ENCODE assay signal across 21 mouse cellular contexts in genomic region chr5:53307437-53307836, GRCm38 (mm10). TPM values are rescaled to one million over a fixed set of nuclear protein-coding genes. Genes with fewer than 3 reads are reported as not detected.
DNase-seq lines count a peak whose midpoint lies in the region; TF ChIP-seq lines count a peak whose summit lies in the region.
"Had no signal": no experiment of that assay in that cellular context is flagged by ENCODE, and none has a peak within 500 bp of the region (broad histone marks: within the 10 kb centered on the region; RNA-seq: fewer than 3 reads in every experiment).

No protein-coding gene starts in this region.

- H3K4me3 ChIP-seq in gastrocnemius, adult 2 months, result no peak overlapping the region
- H3K4me3 ChIP-seq: embryonic facial prominence, embryonic 13.5 days; embryonic facial prominence, embryonic 15.5 days; erythroblast, embryonic 14.5 days; forebrain, embryonic 10.5 days; forebrain, embryonic 12.5 days had no signal

- no peak for TF ChIP-seq CTCF in gastrocnemius, adult 2 months (IDR thresholded peaks at IDR 0.05)

- H3K27ac ChIP-seq in gastrocnemius, adult 2 months, result peak overlapping the region; percentile 87
- H3K27ac ChIP-seq: embryonic facial prominence, embryonic 13.5 days; embryonic facial prominence, embryonic 15.5 days; forebrain, embryonic 10.5 days; forebrain, embryonic 12.5 days had no signal

- DNase-seq in gastrocnemius, adult 2 months, result peak; percentile 24
- DNase-seq in gastrocnemius, postnatal 36 days, result no peak
- peak; percentile 36 for DNase-seq in heart, adult 11 months
- no peak for DNase-seq in heart, adult 8-10 months (ENCODE audit: low spot score)
- peak; percentile 87 for DNase-seq in skeletal muscle tissue, adult 2 months (ENCODE audit: low read depth, low spot score)
- DNase-seq in right cerebral cortex, postnatal 4 days, result no peak
- DNase-seq: adrenal gland, adult 2 months; adrenal gland, postnatal 10 days; adrenal gland, postnatal 25 days; cerebellum, adult 11 months; cerebellum, adult 18-20 months; cerebellum, adult 8-10 months; cerebellum, adult 9-11 months; cerebellum, postnatal 14 days; cerebellum, postnatal 36 days; embryo, embryonic 11 days had no signal

- intact Hi-C loops in gastrocnemius, adult 2 months (cut with DNase I), result loop anchor here (2.0 kb wide), 1 partner anchor 33 kb away; no protein-coding TSS in a partner anchor
- intact Hi-C loops in gastrocnemius, postnatal 36 days (cut with DNase I), result no loop called here

RNA-seq across cellular contexts. Expression of gene Smim20, which starts 40.6 kb away (rescaled TPM):
- 10 to 100 TPM; 55.5 to 67.5 TPM for total RNA-seq in gastrocnemius, adult 2 months (2021)
- 10 to 100 TPM; 56.4 to 63.1 TPM for total RNA-seq in gastrocnemius, postnatal 36 days (2021)
- total RNA-seq in heart, adult 8-10 months (2022), result 100 to 1,000 TPM; 101 to 111 (median 105) TPM

Comparison
In these comparisons a context has a peak if more than half of its experiments do, and no peak if none do; other contexts are left out.
1. DNase-seq: peak in gastrocnemius, adult 2 months (single experiment), heart, adult 11 months (single experiment) and skeletal muscle tissue, adult 2 months (single experiment); none in gastrocnemius, postnatal 36 days (0 of 2), heart, adult 8-10 months (single experiment) and right cerebral cortex, postnatal 4 days (single experiment).